Mouse (Mus musculus) heart, postnatal 0 days (tissue): ENCODE results near the gene Gm13279.
"Not testable (repeated sequence)": the region's sequence is repeated elsewhere in the genome, so short reads cannot be mapped to it uniquely, and the experiment has no call there.

ENCODE experiments used
- CTCF ChIP-seq: IDR thresholded peaks from 2 replicates; pipeline ENCODE4 v1.5.1; 2016; ENCODE audit warnings: antibody characterized with exemption, control low read depth, low read depth
- EP300 ChIP-seq: IDR thresholded peaks from 2 replicates; pipeline ENCODE4 v1.6.1; 2016; ENCODE audit warnings: antibody characterized with exemption, low read depth

DNA sequence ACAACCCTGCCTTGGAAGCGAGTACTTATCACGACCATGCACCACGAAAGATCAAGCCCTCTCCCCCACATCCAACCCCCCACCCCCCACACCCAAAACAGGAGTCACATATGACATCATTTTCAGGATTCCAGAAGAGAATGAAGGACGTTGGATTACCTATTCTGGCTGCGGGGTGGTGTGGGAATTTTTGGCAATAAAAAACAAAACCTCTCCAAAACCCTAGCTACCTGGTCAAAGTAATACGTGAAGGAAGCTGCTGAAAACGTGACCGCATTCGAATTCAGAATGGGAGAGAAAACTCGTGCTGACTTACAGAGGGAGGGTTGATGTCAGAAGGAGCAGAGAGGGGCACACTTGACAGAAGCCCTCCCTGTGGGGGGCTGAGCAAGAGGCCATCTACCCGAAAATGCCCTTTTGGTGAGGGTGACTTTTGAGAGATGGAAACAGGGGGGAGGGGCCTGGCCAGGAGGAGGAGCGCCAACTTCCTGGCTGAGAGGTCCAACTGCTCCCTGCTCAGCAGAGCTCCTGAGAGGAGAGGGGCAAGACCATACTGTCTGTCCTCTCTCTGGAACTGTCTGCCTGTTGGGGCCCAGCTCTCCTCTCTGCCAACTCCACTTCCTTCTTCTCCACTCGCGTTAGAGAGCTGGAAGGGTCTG lies 37.5 kb upstream of the Gm13279 start, which contains the start of gene Gm13283:
- TF ChIP-seq CTCF, EP300: not testable (repeated sequence)
